Mouse (Mus musculus) lung, postnatal 25 days (tissue): ENCODE measurements around the gene Per1.
A peak's percentile ranks its signal among the peaks of the same experiment; 100 is the strongest.

Source experiments
- DNase-seq: peaks from one replicate; pipeline ENCODE4 v3.0.0; 2022; ENCODE audit warnings: low spot score

The Per1 gene

GRCm38 (mm10) chr11:69094697-69095429 lies at the start of gene Per1:
Per1 (plus strand) TSS chr11:69095217.
- peak; percentile 100 for DNase-seq

GRCm38 (mm10) chr11:69045531-69046394 lies 49.3 kb upstream of the Per1 start, which contains the start of gene Aurkb:
Aurkb (plus strand) TSS chr11:69045647.
- DNase-seq, result peak; percentile 87

- DNase-seq, result no peak
Observed at GRCm38 (mm10) chr11:69046395-69046774, 48.6 kb upstream of the Per1 start.

GRCm38 (mm10) chr11:69047592-69047991 lies 47.4 kb upstream of the Per1 start:
- no peak for DNase-seq

- DNase-seq, result no peak
Observed at GRCm38 (mm10) chr11:69048151-69048550, 46.9 kb upstream of the Per1 start.

- no peak for DNase-seq
Observed at GRCm38 (mm10) chr11:69050748-69051147, 44.3 kb upstream of the Per1 start.

GRCm38 (mm10) chr11:69051771-69052170 lies 43.2 kb upstream of the Per1 start:
- DNase-seq, result no peak

- no peak for DNase-seq
Observed at GRCm38 (mm10) chr11:69052824-69053421, 42.1 kb upstream of the Per1 start.

- no peak for DNase-seq
Observed at GRCm38 (mm10) chr11:69053848-69054247, 41.2 kb upstream of the Per1 start.

- DNase-seq, result no peak
Observed at GRCm38 (mm10) chr11:69058265-69058664, 36.8 kb upstream of the Per1 start.

- no peak for DNase-seq
Observed at GRCm38 (mm10) chr11:69058729-69059356, 36.2 kb upstream of the Per1 start.

GRCm38 (mm10) chr11:69059357-69059974 lies 35.6 kb upstream of the Per1 start, which contains the start of gene Borcs6:
Borcs6 (plus strand) TSS chr11:69059717.
- DNase-seq, result peak; percentile 99

GRCm38 (mm10) chr11:69059975-69060411 lies 35.0 kb upstream of the Per1 start:
- no peak for DNase-seq

GRCm38 (mm10) chr11:69060448-69061254 lies 34.4 kb upstream of the Per1 start:
- no peak for DNase-seq

GRCm38 (mm10) chr11:69061255-69061912 lies 33.6 kb upstream of the Per1 start:
- DNase-seq, result no peak

GRCm38 (mm10) chr11:69062194-69062760 lies 32.7 kb upstream of the Per1 start:
- DNase-seq, result peak; percentile 80

GRCm38 (mm10) chr11:69062761-69063224 lies 32.2 kb upstream of the Per1 start:
- peak; percentile 97 for DNase-seq

GRCm38 (mm10) chr11:69063413-69064201 lies 31.4 kb upstream of the Per1 start:
- DNase-seq, result peak; percentile 64
